Mouse (Mus musculus) skeletal muscle tissue, postnatal 0 days (tissue): ENCODE measurements around the gene Olfr803. TPM values are rescaled to one million over a fixed set of nuclear protein-coding genes. Genes with fewer than 3 reads are reported as not detected.

Experiments
- microRNA-seq, 2 experiments: library from miRNA; unstranded; fragments of <30 nt; microRNA quantifications; one replicate each; pipeline ENCODE4; 2016
- polyA plus RNA-seq: library from polyadenylated mRNA; unstranded; fragments of >200 nt; fragmentation: Nextera tagmentation; extraction: Ambion mirVana; gene quantifications from 2 replicates; pipeline ENCODE4 v1.2.1, GENCODE M21; 2015

Gene Olfr803
- not detected in 2 replicates for polyA plus RNA-seq

GRCm38 (mm10) chr10:129694186-129694585 lies at the start of gene Olfr803:
Gene Olfr803 (minus strand): TSS chr10:129694286.

GRCm38 (mm10) chr10:129741821-129742220 lies 47.7 kb upstream of the Olfr803 start, which contains the start of gene Olfr806:
Gene Olfr806 (minus strand): TSS chr10:129741921.

GRCm38 (mm10) chr10:129729275-129729674 lies 35.2 kb upstream of the Olfr803 start, which contains the start of gene Olfr805:
Gene Olfr805 (minus strand): TSS chr10:129729375.

DNA sequence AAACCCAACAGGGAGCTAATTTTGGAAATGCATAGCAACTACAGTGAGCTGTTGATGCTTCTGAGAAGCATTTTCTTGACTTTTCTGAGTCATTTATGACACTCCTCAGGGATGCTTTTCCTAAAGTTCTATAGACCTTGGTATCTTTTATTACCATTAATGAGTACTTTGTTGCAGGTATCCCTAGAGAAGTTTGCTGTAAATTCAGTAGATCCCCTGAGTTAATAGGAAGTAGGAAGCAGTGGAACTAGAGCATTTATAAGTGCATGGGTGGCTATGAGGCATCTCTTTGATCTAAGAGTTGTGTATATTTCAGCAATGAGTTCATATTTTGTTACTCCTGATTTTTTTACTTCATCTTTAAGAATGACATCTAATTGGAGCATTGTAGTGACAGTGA lies 8.8 kb upstream of the Olfr803 start, which contains the start of gene Olfr804:
TSS of gene Olfr804 (plus strand) at position 301 of the 400 bp plus-strand sequence.

GRCm38 (mm10) chr10:129688069-129688468 lies 6.0 kb downstream of the Olfr803 start, which contains the start of gene Olfr802:
Gene Olfr802 (minus strand): TSS chr10:129688169.

GRCm38 (mm10) chr10:129673765-129674164 lies 20.3 kb downstream of the Olfr803 start, which contains the start of gene Olfr801:
Gene Olfr801 (minus strand): TSS chr10:129673865.

DNA sequence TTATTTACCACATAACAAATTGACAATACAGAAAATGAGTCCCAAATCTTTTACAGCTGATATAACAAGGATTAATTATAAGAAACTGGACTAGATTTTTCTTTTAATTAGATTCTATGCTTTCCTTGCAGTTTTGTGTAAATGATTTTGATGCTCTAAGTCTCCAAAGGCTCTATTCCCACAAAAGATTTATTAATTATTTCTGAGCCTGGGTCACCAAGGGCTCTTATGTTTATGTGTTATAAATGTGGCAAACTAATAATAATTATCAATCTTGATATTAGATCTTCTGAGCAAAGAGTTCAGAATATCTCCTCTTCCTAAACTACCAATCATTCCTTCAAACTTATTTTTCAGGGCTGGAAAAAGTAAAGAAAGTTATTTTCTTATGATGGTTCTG lies 36.7 kb downstream of the Olfr803 start, which contains the start of gene Olfr800:
TSS of gene Olfr800 (plus strand) at position 301 of the 400 bp plus-strand sequence.

Small RNAs within 50 kb of the gene (microRNA-seq; reads per million reads assigned to microRNA genes)
- 0 reads per million in 2 experiments for gene Gm24485

Other genes starting within 250 kb of the Olfr803 start
- gene Olfr787, start 232.4 kb downstream of the Olfr803 start, polyA plus RNA-seq: not detected in 2 replicates
- gene Olfr788, start 223.3 kb downstream of the Olfr803 start, polyA plus RNA-seq: not detected in 2 replicates
- not detected in 2 replicates for gene Olfr789, start 209.5 kb downstream of the Olfr803 start, polyA plus RNA-seq
- not detected in 2 replicates for gene Olfr790, start 195.8 kb downstream of the Olfr803 start, polyA plus RNA-seq
- not detected in 2 replicates for gene Olfr791, start 172.5 kb downstream of the Olfr803 start, polyA plus RNA-seq
- gene Olfr792, start 155.1 kb downstream of the Olfr803 start, polyA plus RNA-seq: not detected in 2 replicates
- gene Olfr794, start 126.6 kb downstream of the Olfr803 start, polyA plus RNA-seq: not detected in 2 replicates
- not detected in 2 replicates for gene Olfr796, start 81.7 kb downstream of the Olfr803 start, polyA plus RNA-seq
- not detected in 2 replicates for gene Olfr798, start 66.4 kb downstream of the Olfr803 start, polyA plus RNA-seq
- gene Olfr799, start 56.8 kb downstream of the Olfr803 start, polyA plus RNA-seq: not detected in 2 replicates
- gene Olfr800, start 36.6 kb downstream of the Olfr803 start, polyA plus RNA-seq: not detected in 2 replicates
- not detected in 2 replicates for gene Olfr801, start 20.4 kb downstream of the Olfr803 start, polyA plus RNA-seq
- gene Olfr802, start 6.1 kb downstream of the Olfr803 start, polyA plus RNA-seq: not detected in 2 replicates
- not detected in 2 replicates for gene Olfr804, start 8.9 kb upstream of the Olfr803 start, polyA plus RNA-seq
- gene Olfr805, start 35.1 kb upstream of the Olfr803 start, polyA plus RNA-seq: not detected in 2 replicates
- not detected in 2 replicates for gene Olfr806, start 47.6 kb upstream of the Olfr803 start, polyA plus RNA-seq
- not detected in 2 replicates for gene Olfr807, start 63.5 kb upstream of the Olfr803 start, polyA plus RNA-seq
- not detected in 2 replicates for gene Olfr808, start 71.2 kb upstream of the Olfr803 start, polyA plus RNA-seq
- gene Olfr809, start 80.4 kb upstream of the Olfr803 start, polyA plus RNA-seq: not detected in 2 replicates
- not detected in 2 replicates for gene Olfr810, start 100.6 kb upstream of the Olfr803 start, polyA plus RNA-seq
- not detected in 2 replicates for gene Olfr811, start 110.1 kb upstream of the Olfr803 start, polyA plus RNA-seq
- gene Olfr812, start 151.8 kb upstream of the Olfr803 start, polyA plus RNA-seq: not detected in 2 replicates
- gene Olfr813, start 161.1 kb upstream of the Olfr803 start, polyA plus RNA-seq: not detected in 2 replicates
- not detected in 2 replicates for gene Olfr814, start 185.6 kb upstream of the Olfr803 start, polyA plus RNA-seq
- not detected in 2 replicates for gene Olfr815, start 211.6 kb upstream of the Olfr803 start, polyA plus RNA-seq
- not detected in 2 replicates for gene Olfr816, start 221.3 kb upstream of the Olfr803 start, polyA plus RNA-seq